Mouse (Mus musculus): ENCODE measurements at regions not wholly inside any gene's neighbourhood (a gene's known extent, or its start where the extent isn't known, plus 50 kb on each side); places are given as distances from the start of the nearest gene placed in this dataset.

DNA sequence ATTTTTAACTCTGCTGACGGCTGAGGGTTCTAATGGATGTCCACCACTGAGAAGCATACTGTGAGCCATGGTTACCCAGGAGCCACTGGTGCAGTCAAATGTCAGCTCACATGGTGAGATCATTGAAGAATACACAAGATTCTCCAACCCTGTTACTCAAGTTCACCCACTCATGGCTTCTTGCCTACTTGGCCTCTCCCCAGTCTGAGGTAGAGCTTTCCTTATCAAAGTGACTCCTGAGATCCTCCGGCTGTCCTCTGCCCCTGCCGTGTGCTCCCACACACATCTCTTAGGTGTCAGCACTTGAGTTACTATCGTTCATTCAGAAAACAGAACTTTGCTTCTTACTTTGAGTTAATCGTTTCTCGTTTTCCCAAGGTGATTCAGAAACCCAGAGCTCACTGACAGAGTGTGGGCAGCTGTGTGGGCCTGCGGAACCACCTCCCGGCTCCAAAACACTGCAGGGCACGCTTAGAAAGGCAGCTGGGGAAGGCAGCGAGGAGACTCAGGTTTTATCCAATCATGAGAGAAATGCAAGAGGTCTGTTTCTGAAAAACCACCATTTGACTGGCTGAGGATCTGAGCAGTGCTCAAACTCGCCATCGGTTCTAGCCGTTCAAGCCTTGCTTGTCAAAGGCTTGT, 177.8 kb downstream of the Cand1 start:
- TF ChIP-seq CTCF (IDR thresholded peaks at IDR 0.05; ENCODE audit: borderline replicate concordance, insufficient read depth, low read length) = no peak
- no peak for TF ChIP-seq POLR2A (IDR thresholded peaks at IDR 0.05; ENCODE audit: low read depth, low read length)

Measured in embryonic fibroblast, embryonic 13.5 days (primary cell).